Mouse (Mus musculus) liver, adult 2 months (tissue): Measurements from ENCODE around the gene Chst15.

Experiments used
- CTCF ChIP-seq: fragments of 200-500 bp; IDR thresholded peaks from 2 replicates; pipeline ENCODE4 v1.5.1; 2011; ENCODE audit warnings: low read depth, low read length, control low read depth
- POLR2A ChIP-seq: fragments of 200-500 bp; IDR thresholded peaks from 2 replicates; pipeline ENCODE4 v1.6.1; 2011; ENCODE audit warnings: low read length, control low read depth; ENCODE audit not compliant: insufficient read depth; ENCODE audit errors: extremely low read depth

- TF ChIP-seq POLR2A (no peak), CTCF (no peak)
These were observed 20.9 kb downstream of the Chst15 start for GRCm38 (mm10) chr7:132296132-132296531.
